Mouse (Mus musculus): Measurements from ENCODE around the gene Gpc6.

Gene Gpc6

GRCm38 (mm10) chr14:117756505-117756904, 831.4 kb downstream of the Gpc6 start:
- no peak for DNase-seq

DNA sequence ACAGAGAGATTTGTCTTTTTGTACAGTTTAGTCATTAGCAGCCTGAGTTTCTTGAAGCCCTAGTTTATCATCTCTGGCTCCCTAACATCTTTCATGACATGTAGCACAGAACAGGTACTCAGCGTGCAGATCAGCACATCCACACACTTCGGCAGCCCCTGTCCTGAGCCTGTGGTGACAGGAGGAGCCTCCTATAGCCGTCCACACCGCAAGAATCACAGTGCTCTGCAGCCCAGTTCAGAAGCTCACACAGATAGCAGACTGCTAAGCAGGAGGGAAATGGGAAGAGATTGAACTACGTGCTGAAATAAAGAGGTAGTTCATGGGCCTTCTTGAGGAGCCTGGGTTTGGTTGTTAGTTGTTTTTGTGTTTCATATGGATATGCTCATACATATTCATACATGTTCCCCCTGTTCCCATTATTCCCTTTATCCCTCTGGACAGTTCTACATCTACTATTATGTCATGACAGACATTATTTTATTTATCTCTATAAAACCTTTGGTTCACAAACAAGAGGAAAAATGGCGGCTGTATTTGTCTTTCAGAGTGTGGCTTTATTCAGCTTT, 832.8 kb downstream of the Gpc6 start:
- no peak for DNase-seq

DNA sequence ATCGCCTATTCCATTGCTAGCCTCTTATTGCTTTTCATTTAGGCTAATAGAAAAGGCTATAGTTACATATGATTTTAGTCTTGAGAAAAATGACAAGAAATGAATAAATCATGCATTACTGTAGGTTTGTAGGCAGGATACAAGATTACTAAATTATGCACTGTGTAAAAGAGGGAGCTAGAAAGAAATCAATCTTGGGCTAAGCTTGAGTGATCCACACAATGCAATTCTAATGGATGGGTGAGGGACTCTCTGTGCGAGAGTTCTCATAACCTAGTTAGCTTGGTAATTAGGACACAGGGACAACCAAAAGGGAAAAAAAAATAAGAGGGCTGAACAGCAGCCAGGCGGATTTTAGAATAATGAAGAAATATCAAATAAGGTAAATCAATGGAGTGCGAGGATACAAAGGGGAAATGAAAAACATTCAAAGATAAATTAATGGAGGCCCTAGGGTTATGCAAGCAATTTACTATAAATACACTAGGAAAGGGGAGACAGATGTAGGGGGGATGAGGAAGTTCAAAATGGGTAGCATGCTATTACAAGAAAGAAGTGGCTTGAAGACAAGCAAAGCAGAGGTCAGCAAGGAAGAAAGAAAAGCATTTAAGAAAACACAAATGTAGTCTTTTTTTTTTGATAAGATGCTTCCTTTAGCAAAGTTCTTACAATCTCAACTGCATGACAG, 835.9 kb downstream of the Gpc6 start:
- no peak for DNase-seq

GRCm38 (mm10) chr14:117762934-117763333, 837.8 kb downstream of the Gpc6 start:
- no peak for DNase-seq

DNA sequence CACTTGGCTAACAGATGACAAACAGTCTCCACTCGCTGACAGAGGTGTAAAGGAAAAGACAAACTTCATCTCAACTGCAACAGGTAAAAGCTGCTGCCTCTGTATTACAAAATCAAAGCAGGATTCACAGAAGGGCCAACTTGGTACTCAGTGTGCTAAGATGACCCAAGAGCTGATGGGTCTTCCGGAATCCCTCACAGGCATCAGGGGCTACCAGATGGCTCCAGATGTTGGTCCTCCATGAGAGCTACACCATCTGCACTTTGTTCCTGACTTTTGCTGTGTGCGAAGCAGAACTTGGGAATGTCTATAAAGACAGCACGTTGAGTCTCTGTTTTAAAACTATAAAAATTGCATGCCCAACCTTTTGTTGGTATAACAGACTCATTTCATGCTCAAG, 842.7 kb downstream of the Gpc6 start:
- DNase-seq, result no peak

DNA sequence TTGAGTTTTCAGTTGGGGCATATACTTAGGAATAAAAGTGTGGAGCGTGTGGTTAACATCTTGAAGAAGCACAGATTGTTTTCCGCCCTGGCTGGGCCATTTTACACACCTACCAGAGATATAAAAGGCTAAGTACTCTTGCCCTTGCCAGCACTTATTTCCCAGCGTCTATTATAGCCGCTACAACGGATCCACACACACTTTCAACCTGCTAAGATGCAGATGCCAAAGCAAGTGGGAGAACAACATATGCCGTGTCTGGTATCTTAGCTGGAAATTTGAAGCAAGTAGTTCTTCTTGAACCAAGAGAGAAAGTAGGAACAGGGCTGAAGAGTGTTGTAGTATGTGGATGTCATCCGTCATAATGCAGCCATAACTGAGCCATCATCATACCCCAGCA, 843.6 kb downstream of the Gpc6 start:
- DNase-seq, result no peak

GRCm38 (mm10) chr14:117773373-117773772, 848.3 kb downstream of the Gpc6 start:
- no peak for DNase-seq

DNA sequence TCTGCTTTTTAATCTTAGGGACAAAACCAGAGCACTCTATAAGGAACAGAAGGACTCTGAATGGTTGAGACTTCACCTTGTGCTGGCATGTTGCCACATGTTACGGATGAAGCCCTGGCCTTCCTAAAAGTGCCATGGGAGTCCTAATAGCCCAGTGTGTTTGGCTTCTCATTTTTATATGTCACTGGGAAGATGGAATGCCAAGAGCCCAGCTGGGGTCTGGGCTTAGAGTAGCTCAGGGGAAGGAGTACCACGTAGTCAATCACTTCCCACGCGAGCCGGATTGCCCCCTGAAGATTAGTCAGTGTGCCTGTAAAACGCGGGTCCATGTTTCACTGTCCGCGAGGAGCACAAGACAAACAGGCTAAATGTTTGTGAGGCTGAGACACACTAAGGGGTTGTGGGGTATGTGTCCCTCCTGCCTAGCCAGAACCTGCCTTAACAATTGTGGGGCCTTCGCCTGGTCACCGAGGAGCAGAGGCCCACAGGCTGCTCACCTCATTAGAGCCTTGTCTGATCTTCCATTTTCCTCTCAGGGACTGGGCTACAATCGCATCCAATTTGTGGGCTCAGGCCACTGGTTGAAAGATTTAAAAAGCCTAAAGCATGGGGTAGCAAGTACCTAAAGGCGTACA, 852.9 kb downstream of the Gpc6 start:
- no peak for DNase-seq

DNA sequence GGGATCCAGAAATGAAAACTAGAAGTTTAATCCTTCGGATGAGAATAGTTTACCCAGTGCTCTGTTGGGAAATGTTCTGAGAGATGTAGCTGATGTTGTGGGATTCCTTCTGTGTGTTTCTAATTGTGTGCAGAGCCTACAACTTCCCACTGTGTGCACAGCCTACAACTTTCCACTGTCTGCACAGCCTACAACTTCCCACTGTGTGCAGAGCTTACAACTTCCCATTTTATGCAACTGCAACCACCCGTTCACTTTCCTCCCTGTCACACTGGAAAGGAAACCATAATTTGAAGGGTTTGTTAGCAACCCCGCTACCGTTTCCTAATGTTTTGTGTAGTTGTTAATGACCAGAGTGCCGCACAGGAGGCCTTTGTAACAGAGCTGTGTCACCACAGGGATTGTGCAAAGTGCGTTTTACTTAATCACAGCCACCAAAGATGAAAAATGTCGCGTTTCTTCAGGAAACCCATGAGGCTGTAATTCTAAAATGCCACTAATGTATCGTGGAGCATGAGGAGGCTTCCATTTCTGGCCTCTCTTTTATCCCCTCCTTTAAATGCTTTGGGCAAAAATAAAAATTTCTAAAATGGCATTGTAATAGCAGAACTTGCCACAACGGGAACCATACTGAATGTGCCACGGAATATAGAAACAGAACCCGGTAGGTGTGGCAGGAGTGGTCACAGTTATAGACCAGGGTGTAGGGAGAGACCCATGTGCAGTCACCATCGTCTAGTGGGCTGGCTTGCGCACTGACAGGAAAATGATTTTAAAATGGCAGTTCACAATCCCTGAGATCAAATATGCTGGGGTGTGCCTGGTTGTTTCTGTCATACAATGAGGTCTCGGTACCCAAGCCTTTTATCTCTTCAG, 853.7 kb downstream of the Gpc6 start:
- no peak for DNase-seq

- no peak for DNase-seq
Observed at GRCm38 (mm10) chr14:117781724-117782123, 856.6 kb downstream of the Gpc6 start.

GRCm38 (mm10) chr14:117783671-117784262, 858.7 kb downstream of the Gpc6 start:
- DNase-seq, result no peak

DNA sequence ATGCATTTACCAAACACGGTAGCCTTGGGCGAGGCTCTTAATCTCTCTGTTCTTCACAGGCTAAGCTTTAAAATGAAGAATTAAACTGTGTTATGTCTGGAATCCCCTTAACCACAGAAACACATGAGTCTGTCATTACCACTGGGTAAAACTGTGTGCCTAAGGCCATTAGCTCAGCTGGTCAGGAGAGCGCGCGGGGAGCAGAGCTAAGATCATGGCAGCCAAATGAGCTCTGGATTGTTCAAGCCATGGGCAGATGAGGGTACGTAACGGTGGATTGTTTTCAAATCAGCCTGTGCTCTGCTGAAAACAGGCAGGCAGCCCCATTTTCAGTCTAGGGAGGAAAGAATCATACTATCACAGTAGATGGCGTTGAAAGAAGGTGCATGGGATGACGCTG, 859.8 kb downstream of the Gpc6 start:
- no peak for DNase-seq

DNA sequence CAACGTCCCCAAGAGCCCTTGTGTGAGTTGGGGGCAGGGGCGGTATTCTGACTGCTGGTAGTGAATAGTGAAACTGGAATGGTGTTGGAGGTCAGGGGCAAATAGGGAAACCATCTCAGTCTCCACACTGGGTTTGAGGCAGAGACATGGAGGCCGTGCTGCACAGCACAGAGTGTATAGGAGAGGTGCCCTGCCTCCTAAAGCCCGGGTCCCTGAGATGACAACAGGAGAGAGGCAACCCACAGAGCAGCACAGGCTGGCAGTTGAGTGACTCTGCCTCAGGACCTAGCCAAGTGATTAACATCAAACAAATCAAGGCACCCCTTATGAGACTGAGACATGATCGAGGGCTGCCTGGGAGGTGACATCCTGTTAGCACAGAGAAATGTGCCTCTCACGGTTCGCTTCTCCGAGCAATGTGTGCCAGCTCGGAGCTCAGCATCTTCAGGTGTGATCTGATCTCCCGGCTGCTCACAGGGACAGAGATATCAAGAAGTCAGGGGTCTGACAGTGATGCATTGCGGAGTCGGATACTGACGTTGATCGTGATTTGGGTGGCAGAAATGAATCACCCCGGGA, 860.5 kb downstream of the Gpc6 start:
- no peak for DNase-seq

DNA sequence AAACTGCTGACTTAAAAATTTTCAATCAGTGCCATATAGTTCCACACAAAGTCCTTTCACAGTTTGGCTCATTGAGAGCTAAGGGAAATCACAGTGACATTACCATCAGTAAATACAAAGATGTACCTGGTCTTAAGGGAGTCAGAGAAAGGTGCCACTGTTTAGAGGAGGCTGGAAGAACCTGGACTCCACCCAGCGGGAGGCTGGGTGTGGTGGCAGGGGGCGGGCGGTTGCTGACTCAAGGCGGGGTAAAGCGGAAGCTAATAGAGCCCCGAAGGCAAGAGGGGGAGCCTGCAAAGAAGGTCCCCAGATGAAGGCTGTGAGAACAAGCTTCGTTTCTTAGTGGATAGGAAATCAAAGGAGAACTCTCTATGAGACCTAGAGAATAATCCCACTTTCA, 861.5 kb downstream of the Gpc6 start:
- DNase-seq, result no peak

DNA sequence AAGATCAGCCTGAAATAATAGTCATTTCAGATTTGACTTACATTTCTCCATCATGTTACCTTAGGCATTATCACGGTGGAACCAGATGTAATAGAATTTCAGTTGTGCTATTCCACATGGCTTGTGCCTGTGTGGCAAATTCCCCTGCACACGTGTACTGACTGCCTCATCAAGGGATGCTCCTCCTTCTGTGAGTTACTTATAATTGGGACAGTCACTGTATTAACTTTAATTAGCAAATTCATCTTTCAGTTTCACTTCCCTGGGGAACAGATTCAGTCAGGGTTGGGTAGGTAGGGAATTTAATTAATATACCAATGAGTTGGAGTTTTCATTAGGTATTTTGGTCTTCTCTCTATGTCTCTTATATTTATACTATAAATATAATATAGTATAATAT, 869.8 kb downstream of the Gpc6 start:
- DNase-seq, result no peak

- no peak for DNase-seq
Observed at GRCm38 (mm10) chr14:117796661-117797060, 871.5 kb downstream of the Gpc6 start.

DNA sequence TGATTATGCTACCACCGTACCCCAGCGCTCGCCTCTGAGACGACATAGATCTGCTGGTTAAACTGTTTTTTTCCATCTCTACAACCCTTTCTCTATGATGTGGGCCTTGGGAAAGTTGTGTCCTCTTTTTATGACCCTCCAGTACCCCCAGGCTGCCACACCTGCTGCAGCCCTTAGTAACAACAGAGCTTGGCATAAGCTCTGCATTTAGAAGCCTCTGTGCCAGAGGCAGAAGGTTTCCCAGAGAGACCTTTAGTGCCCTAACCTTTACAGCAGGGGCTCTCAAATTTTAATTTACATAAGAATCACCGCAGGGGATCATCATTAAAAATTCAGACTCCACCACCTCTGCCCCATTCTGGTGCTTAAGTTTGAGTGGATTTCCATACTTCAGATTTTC, 875.3 kb downstream of the Gpc6 start:
- no peak for DNase-seq

DNA sequence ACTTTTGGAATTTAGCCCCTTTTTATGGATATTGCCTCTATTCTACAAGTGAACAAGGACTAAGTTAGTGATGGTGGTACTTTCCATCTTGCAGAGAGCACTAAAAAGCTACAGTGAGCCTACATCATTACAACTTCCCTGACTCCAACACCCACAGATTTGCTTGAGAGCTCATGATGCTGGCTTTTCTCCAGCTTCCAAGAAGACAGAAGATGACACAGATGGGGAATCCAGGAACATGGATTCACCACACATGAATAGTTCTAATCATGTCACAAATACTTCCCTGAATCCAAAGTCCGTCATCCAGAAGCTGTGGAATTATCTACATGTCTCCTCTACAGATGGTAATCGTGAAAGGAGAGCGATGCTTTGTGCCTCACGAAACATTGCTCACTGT, 882.7 kb downstream of the Gpc6 start:
- no peak for DNase-seq

GRCm38 (mm10) chr14:117808326-117808725, 883.2 kb downstream of the Gpc6 start:
- DNase-seq, result no peak

DNA sequence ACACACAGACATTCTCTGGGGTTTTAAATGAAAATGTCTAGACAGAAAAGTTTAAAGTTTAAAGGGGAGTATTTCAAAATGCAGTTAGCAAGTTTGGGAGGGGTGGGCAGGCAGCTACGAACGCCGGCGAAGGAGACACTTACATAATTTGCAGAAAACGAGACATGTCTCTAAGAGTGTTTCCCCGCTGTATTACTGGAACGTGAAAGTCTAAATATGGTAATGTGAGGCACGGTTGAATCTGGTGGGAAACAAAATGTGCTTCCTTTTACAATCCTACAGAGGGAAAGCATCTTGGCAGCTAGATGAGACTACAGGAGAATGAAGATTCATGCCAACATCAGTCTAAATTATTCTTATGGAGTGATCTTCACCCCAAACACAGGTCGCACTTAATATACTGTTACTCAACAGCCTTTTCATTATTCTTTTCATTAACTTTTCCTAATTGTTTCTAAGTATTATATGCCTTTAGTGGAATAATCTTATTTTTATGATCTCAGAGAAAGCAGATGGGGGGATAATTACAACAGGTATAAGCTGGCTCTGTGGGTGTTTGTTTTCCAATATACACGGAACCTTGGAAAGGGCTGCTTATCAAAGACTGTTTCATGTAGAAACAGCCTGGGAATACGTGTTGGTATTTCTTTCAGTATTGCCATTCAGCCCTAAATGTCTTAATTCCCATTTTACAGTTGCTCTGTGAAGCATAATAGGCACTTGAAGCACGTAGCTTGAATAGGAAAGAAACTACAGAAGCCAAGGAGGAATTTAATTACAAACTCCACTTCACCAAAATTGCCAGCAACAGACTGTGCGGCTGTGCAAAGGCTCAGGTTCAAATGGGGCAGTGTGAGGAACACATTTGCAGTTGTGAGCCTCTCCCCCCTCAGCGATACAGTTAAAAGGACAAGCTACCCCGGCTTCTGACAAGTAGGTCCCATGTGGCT, 885.5 kb downstream of the Gpc6 start:
- DNase-seq, result no peak

- DNase-seq, result no peak
Observed at GRCm38 (mm10) chr14:117813473-117813872, 888.4 kb downstream of the Gpc6 start.

- DNase-seq, result no peak
Observed at GRCm38 (mm10) chr14:117816008-117816407, 890.9 kb downstream of the Gpc6 start.
